Mouse (Mus musculus) stomach, embryonic 16.5 days (tissue): ENCODE results near the gene Rpl3. TPM values are rescaled to one million over a fixed set of nuclear protein-coding genes. Genes with fewer than 3 reads are reported as not detected.

Source experiments
- ATAC-seq: fragments of 200-750 bp; cut with Nextera tagmentation; 2 replicates; pipeline ENCODE4 v1.8.0; 2017; ENCODE audit warnings: moderate number of reproducible peaks, moderate TSS enrichment; ENCODE audit not compliant: insufficient read depth, low FRiP score
- H3K27ac ChIP-seq: fragments of 300-500 bp; sonication (generic); 2 replicates; pipeline ENCODE4 v1.5.1; 2014; ENCODE audit warnings: low read length
- H3K27me3 ChIP-seq: fragments of 300-500 bp; sonication (generic); 2 replicates; pipeline ENCODE4 v1.6.1; 2014; ENCODE audit warnings: low read length, control low read depth, mixed read lengths; ENCODE audit not compliant: control insufficient read depth, insufficient read depth
- H3K36me3 ChIP-seq: fragments of 300-500 bp; sonication (generic); 2 replicates; pipeline ENCODE4 v1.6.1; 2014; ENCODE audit warnings: low read length; ENCODE audit not compliant: control insufficient read depth, insufficient read depth
- H3K4me1 ChIP-seq: fragments of 300-500 bp; sonication (generic); 2 replicates; pipeline ENCODE4 v1.6.1; 2014; ENCODE audit warnings: low read length, control low read depth, mixed read lengths; ENCODE audit not compliant: control insufficient read depth, insufficient read depth
- H3K4me2 ChIP-seq: fragments of 300-500 bp; sonication (generic); 2 replicates; pipeline ENCODE4 v1.6.1; 2014; ENCODE audit warnings: low read depth, low read length, mixed read lengths
- H3K4me3 ChIP-seq: fragments of 300-500 bp; sonication (generic); replicated peaks from 2 replicates; pipeline ENCODE4 v1.5.1; 2014; ENCODE audit warnings: mild to moderate bottlenecking, low read length
- H3K9ac ChIP-seq: fragments of 300-500 bp; sonication (generic); 2 replicates; pipeline ENCODE4 v1.6.1; 2014; ENCODE audit warnings: low read length
- H3K9me3 ChIP-seq: fragments of 300-500 bp; sonication (generic); replicated peaks from 2 replicates; pipeline ENCODE4 v1.6.1; 2016; ENCODE audit warnings: low read length, control low read depth; ENCODE audit not compliant: control insufficient read depth
- WGBS: fragments of 180-500 bp; shearing (Covaris S2); extraction: QIAGEN DNeasy Blood & Tissue Kit; methylation state at CpG from one replicate; pipeline ENCODE4 v1.1.7; 2014; 5-methylcytosine and 5-hydroxymethylcytosine counted together
- polyA plus RNA-seq: library from polyadenylated mRNA; unstranded; fragments of >200 nt; fragmentation: Nextera tagmentation; extraction: Ambion mirVana; gene quantifications from 2 replicates; pipeline ENCODE4 v1.2.1, GENCODE M21; 2015

Rpl3 gene
- polyA plus RNA-seq, 1 experiment from 2014 or later = 1,068 TPM

- Histone ChIP-seq H3K9ac (no peak overlapping the region), H3K4me2 (no peak overlapping the region), H3K4me3 (no peak overlapping the region), H3K27ac (no peak overlapping the region), H3K4me1 (peaks cover 4% of the 10 kb centered on the region; the same call in 1 of the 2 replicates), H3K9me3 (no peaks in the 10 kb centered on the region), H3K36me3 (no peaks in the 10 kb centered on the region), H3K27me3 (peaks cover 8% of the 10 kb centered on the region; the same call in 1 of the 2 replicates)
- WGBS = 81% methylated on average over 9 of the region's 9 CpGs
- no peak for ATAC-seq
Observed at GRCm38 (mm10) chr15:80087406-80088012, 4.2 kb downstream of the Rpl3 start.

- H3K9me3 ChIP-seq = no peaks in the 10 kb centered on the region
- H3K4me3 ChIP-seq = peak overlapping the region; percentile 78
- H3K27me3 ChIP-seq = no peaks in the 10 kb centered on the region
- H3K4me2 ChIP-seq = peak overlapping the region; percentile 73
- ATAC-seq = peak; percentile 6; the same call in 1 of the 2 replicates
- H3K27ac ChIP-seq = peak overlapping the region; percentile 93
- H3K4me1 ChIP-seq = peaks cover 23% of the 10 kb centered on the region
- H3K9ac ChIP-seq = peak overlapping the region; percentile 61
- H3K36me3 ChIP-seq = peaks cover 19% of the 10 kb centered on the region
- 1% methylated on average over 12 of the region's 12 CpGs for WGBS
Observed at GRCm38 (mm10) chr15:80083740-80084139, 7.9 kb downstream of the Rpl3 start.

GRCm38 (mm10) chr15:80083276-80083731 lies 8.4 kb downstream of the Rpl3 start:
- WGBS = under 1% methylated on average over 30 of the region's 30 CpGs
- peak overlapping the region; percentile 78 for H3K4me3 ChIP-seq
- peaks cover 23% of the 10 kb centered on the region for H3K4me1 ChIP-seq
- H3K27me3 ChIP-seq = no peaks in the 10 kb centered on the region
- peak overlapping the region; percentile 88 for H3K9ac ChIP-seq
- H3K36me3 ChIP-seq = peaks cover 22% of the 10 kb centered on the region
- peak overlapping the region; percentile 83 for H3K4me2 ChIP-seq
- H3K9me3 ChIP-seq = no peaks in the 10 kb centered on the region
- peak; percentile 97 for ATAC-seq
- H3K27ac ChIP-seq = peak overlapping the region; percentile 93

GRCm38 (mm10) chr15:80082661-80083275 lies 8.9 kb downstream of the Rpl3 start:
- H3K9ac ChIP-seq = peak overlapping the region; percentile 88
- no peaks in the 10 kb centered on the region for H3K27me3 ChIP-seq
- under 1% methylated on average over 21 of the region's 21 CpGs for WGBS
- H3K9me3 ChIP-seq = no peaks in the 10 kb centered on the region
- H3K27ac ChIP-seq = peak overlapping the region; percentile 92
- peaks cover 24% of the 10 kb centered on the region for H3K36me3 ChIP-seq
- peak overlapping the region; percentile 83 for H3K4me2 ChIP-seq
- peak; percentile 45 for ATAC-seq
- peaks cover 23% of the 10 kb centered on the region for H3K4me1 ChIP-seq
- peak overlapping the region; percentile 78 for H3K4me3 ChIP-seq

- no peak for ATAC-seq
- peaks cover 25% of the 10 kb centered on the region for H3K36me3 ChIP-seq
- no peaks in the 10 kb centered on the region for H3K9me3 ChIP-seq
- 5% methylated on average over 11 of the region's 11 CpGs for WGBS
- no peaks in the 10 kb centered on the region for H3K27me3 ChIP-seq
- H3K27ac ChIP-seq = peak overlapping the region; percentile 92
- H3K9ac ChIP-seq = peak overlapping the region; percentile 88
- peaks cover 23% of the 10 kb centered on the region for H3K4me1 ChIP-seq
- peak overlapping the region; percentile 83 for H3K4me2 ChIP-seq
- H3K4me3 ChIP-seq = peak overlapping the region; percentile 78
Observed at GRCm38 (mm10) chr15:80081801-80082546, 9.7 kb downstream of the Rpl3 start.

GRCm38 (mm10) chr15:80080711-80081615 lies 10.7 kb downstream of the Rpl3 start:
- no peaks in the 10 kb centered on the region for H3K27me3 ChIP-seq
- peaks cover 26% of the 10 kb centered on the region for H3K36me3 ChIP-seq
- peak overlapping the region; percentile 78 for H3K4me3 ChIP-seq
- H3K4me1 ChIP-seq = peaks cover 23% of the 10 kb centered on the region
- 45% methylated on average over 9 of the region's 9 CpGs for WGBS
- peak overlapping the region; percentile 83 for H3K4me2 ChIP-seq
- peak overlapping the region; percentile 88 for H3K9ac ChIP-seq
- peak overlapping the region; percentile 9; the same call in 1 of the 2 replicates for H3K27ac ChIP-seq
- no peaks in the 10 kb centered on the region for H3K9me3 ChIP-seq
- no peak for ATAC-seq

- Histone ChIP-seq H3K36me3 (peaks cover 26% of the 10 kb centered on the region), H3K9ac (peak overlapping the region; percentile 47; the same call in 1 of the 2 replicates), H3K4me2 (peak overlapping the region; percentile 83), H3K27ac (no peak overlapping the region), H3K4me3 (peak overlapping the region; percentile 78; the same call in 1 of the 2 replicates), H3K4me1 (peaks cover 23% of the 10 kb centered on the region), H3K9me3 (no peaks in the 10 kb centered on the region), H3K27me3 (no peaks in the 10 kb centered on the region)
- WGBS = 69% methylated on average over 3 of the region's 3 CpGs
- ATAC-seq = no peak
Observed at GRCm38 (mm10) chr15:80079954-80080353, 11.7 kb downstream of the Rpl3 start.

- no peak overlapping the region for H3K27ac ChIP-seq
- H3K4me1 ChIP-seq = peaks cover 23% of the 10 kb centered on the region
- no peaks in the 10 kb centered on the region for H3K9me3 ChIP-seq
- no peaks in the 10 kb centered on the region for H3K27me3 ChIP-seq
- no peak overlapping the region for H3K4me3 ChIP-seq
- H3K4me2 ChIP-seq = no peak overlapping the region
- 91% methylated on average over 5 of the region's 5 CpGs for WGBS
- no peak for ATAC-seq
- no peak overlapping the region for H3K9ac ChIP-seq
- H3K36me3 ChIP-seq = peaks cover 26% of the 10 kb centered on the region
Observed at GRCm38 (mm10) chr15:80079129-80079668, 12.5 kb downstream of the Rpl3 start.
